Mouse (Mus musculus): Measurements from ENCODE around the gene Kif26b.

DNA sequence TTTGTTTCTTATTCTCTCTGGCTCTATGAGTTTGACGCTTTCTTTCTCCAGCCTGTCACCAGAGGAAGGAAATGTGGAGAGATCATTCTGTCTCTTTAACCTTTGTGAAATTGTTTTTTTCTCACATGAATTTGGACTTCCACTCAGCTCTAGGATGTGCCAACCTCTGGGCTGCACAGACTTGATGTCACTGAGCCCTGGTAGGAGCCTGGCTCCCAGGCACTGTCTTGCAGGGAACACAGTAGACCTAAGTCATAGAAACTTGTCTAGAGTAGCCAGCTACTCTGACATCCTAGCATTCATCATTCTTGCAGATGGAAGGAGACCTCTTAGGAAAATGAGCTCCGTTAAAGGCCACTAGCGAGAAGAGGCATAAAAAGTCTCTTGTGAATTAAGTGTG, 298.3 kb downstream of the Kif26b start:
- TF ChIP-seq CTCF (IDR thresholded peaks at IDR 0.05; ENCODE audit: control insufficient read depth, insufficient read depth, low read length) (no peak), POLR2A (IDR thresholded peaks at IDR 0.05; ENCODE audit: borderline replicate concordance, control insufficient read depth, low read depth, low read length) (no peak)
